In the genomic region with DNA sequence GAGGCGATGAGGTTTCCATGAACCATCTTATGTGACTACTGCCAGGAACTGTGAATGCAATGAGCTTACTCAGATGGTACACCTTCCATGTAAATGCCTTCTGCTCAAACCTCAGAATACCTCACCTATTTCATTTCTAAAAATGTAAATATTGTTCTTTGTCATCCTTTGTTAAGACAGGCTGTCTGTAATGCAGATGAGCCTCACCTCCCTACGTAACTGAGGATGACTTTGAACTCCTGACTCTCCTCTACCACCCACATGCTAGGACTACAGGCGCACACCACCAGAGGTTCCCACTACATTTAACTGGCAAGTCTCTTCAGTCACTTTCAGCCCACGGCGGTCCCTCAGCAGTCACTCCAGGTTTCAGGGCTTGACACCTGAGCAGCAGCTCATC, we compare ENCODE assay signal across 16 mouse cellular contexts. TPM values are rescaled to one million over a fixed set of nuclear protein-coding genes. Genes with fewer than 3 reads are reported as not detected.
DNase-seq lines count a peak whose midpoint lies in the region; ATAC-seq and TF ChIP-seq lines count a peak whose summit lies in the region.
"Had no signal": no experiment of that assay in that cellular context is flagged by ENCODE, and none has a peak within 500 bp of the region (broad histone marks: within the 10 kb centered on the region; RNA-seq: fewer than 3 reads in every experiment).

No protein-coding gene starts in this region.

- no peak for TF ChIP-seq CTCF in heart, postnatal 0 days (IDR thresholded peaks at IDR 0.05; ENCODE audit: low read depth)
- no peak for TF ChIP-seq CTCF in liver, postnatal 0 days (IDR thresholded peaks at IDR 0.05; ENCODE audit: low read depth)

- no peak for TF ChIP-seq EP300 in heart, postnatal 0 days (IDR thresholded peaks at IDR 0.05; ENCODE audit: low read depth)
- TF ChIP-seq EP300 in liver, postnatal 0 days (IDR thresholded peaks at IDR 0.05; ENCODE audit: low read depth) = no peak

- H3K9me3 ChIP-seq in heart, postnatal 0 days (replicated peaks; ENCODE audit: control insufficient read depth, low read length) = no peaks in the 10 kb centered on the region
- H3K9me3 ChIP-seq in heart, embryonic 11.5 days (replicated peaks; ENCODE audit: control insufficient read depth, low read length) = no peaks in the 10 kb centered on the region
- no peaks in the 10 kb centered on the region for H3K9me3 ChIP-seq in liver, postnatal 0 days (ENCODE audit: low read length)
- H3K9me3 ChIP-seq in liver, embryonic 11.5 days (ENCODE audit: control insufficient read depth, low read length) = no peaks in the 10 kb centered on the region
- H3K9me3 ChIP-seq: hindbrain, embryonic 12.5 days; liver, embryonic 15.5 days; midbrain, embryonic 13.5 days; neural tube, embryonic 13.5 days had no signal

- no peaks in the 10 kb centered on the region for H3K27me3 ChIP-seq in heart, postnatal 0 days (ENCODE audit: control insufficient read depth, insufficient read depth, low read length)
- H3K27me3 ChIP-seq in heart, embryonic 11.5 days (ENCODE audit: control insufficient read depth, insufficient read depth, low read length) = no peaks in the 10 kb centered on the region
- H3K27me3 ChIP-seq in liver, postnatal 0 days (ENCODE audit: insufficient read depth, low read length) = no peaks in the 10 kb centered on the region
- no peaks in the 10 kb centered on the region for H3K27me3 ChIP-seq in liver, embryonic 11.5 days (replicated peaks; ENCODE audit: control insufficient read depth, insufficient read depth, low read length)
- H3K27me3 ChIP-seq: hindbrain, embryonic 12.5 days; liver, embryonic 15.5 days; midbrain, embryonic 13.5 days; neural tube, embryonic 13.5 days; Patski had no signal

- H3K4me1 ChIP-seq in heart, postnatal 0 days (ENCODE audit: control insufficient read depth, insufficient read depth) = peaks cover 25% of the 10 kb centered on the region; the same call in 1 of the 2 replicates
- H3K4me1 ChIP-seq in heart, embryonic 11.5 days (ENCODE audit: control insufficient read depth, insufficient read depth, low read length) = 0 out of 2 replicates have a peak, but pooled peaks cover 3% of the 10 kb centered on the region
- H3K4me1 ChIP-seq in liver, postnatal 0 days (ENCODE audit: insufficient read depth) = peaks cover 21% of the 10 kb centered on the region; the same call in 1 of the 2 replicates
- H3K4me1 ChIP-seq in liver, embryonic 11.5 days (replicated peaks; ENCODE audit: control insufficient read depth, insufficient read depth, low read length) = peaks cover 4% of the 10 kb centered on the region
- H3K4me1 ChIP-seq in brown adipose tissue, adult 24 weeks (ENCODE audit: control insufficient read depth, insufficient read depth, insufficient read length, low read length) = peaks cover 42% of the 10 kb centered on the region

- H3K4me2 ChIP-seq in heart, postnatal 0 days (ENCODE audit: low read depth, low read length) = no peak overlapping the region
- no peak overlapping the region for H3K4me2 ChIP-seq in heart, embryonic 11.5 days
- H3K4me2 ChIP-seq in liver, postnatal 0 days (ENCODE audit: low read depth, low read length) = no peak overlapping the region
- no peak overlapping the region for H3K4me2 ChIP-seq in liver, embryonic 11.5 days
- H3K4me2 ChIP-seq: hindbrain, embryonic 12.5 days; liver, embryonic 15.5 days; midbrain, embryonic 13.5 days; neural tube, embryonic 13.5 days had no signal

- intact Hi-C loops in left cerebral cortex, postnatal 4 days (cut with DNase I) = loop anchor here (5.0 to 10.0 kb wide), 2 partner anchors 56 to 348 kb away; a partner anchor contains a TSS

- peak overlapping the region; percentile 28; the same call in 1 of the 2 replicates for H3K27ac ChIP-seq in heart, postnatal 0 days (ENCODE audit: low read depth)
- H3K27ac ChIP-seq in heart, embryonic 11.5 days (ENCODE audit: low read depth, low read length) = no peak overlapping the region
- peak overlapping the region; percentile 39; the same call in 1 of the 2 replicates for H3K27ac ChIP-seq in liver, postnatal 0 days (ENCODE audit: low read depth)
- no peak overlapping the region for H3K27ac ChIP-seq in liver, embryonic 11.5 days (ENCODE audit: low read depth, low read length)
- H3K27ac ChIP-seq in brown adipose tissue, adult 24 weeks (replicated peaks; ENCODE audit: low read depth, low read length) = peak overlapping the region; percentile 45
- H3K27ac ChIP-seq: hindbrain, embryonic 12.5 days; liver, embryonic 15.5 days; midbrain, embryonic 13.5 days; neural tube, embryonic 13.5 days had no signal

- 74% methylated on average over 5 of the region's 5 CpGs for WGBS in heart, postnatal 0 days
- 73% methylated on average over 5 of the region's 5 CpGs for WGBS in heart, embryonic 11.5 days (ENCODE audit: insufficient replicate concordance)
- WGBS in liver, postnatal 0 days (ENCODE audit: insufficient replicate concordance) = 83% methylated on average over 5 of the region's 5 CpGs
- 76% methylated on average over 5 of the region's 5 CpGs for WGBS in liver, embryonic 11.5 days

- no peak for ATAC-seq in heart, postnatal 0 days (ENCODE audit: insufficient read depth, low read depth)
- ATAC-seq in heart, embryonic 11.5 days (replicated peaks; ENCODE audit: insufficient number of reproducible peaks, low FRiP score, low TSS enrichment) = no peak
- no peak for ATAC-seq in liver, postnatal 0 days
- ATAC-seq in liver, embryonic 11.5 days (replicated peaks; ENCODE audit: low FRiP score) = no peak
- ATAC-seq: midbrain, embryonic 13.5 days; Patski had no signal

- no peak overlapping the region for H3K9ac ChIP-seq in heart, postnatal 0 days (replicated peaks; ENCODE audit: low read depth, low read length)
- H3K9ac ChIP-seq in heart, embryonic 11.5 days (ENCODE audit: low read depth, low read length) = no peak overlapping the region
- no peak overlapping the region for H3K9ac ChIP-seq in liver, postnatal 0 days (replicated peaks)
- no peak overlapping the region for H3K9ac ChIP-seq in liver, embryonic 11.5 days (ENCODE audit: low read depth, low read length)
- H3K9ac ChIP-seq: hindbrain, embryonic 12.5 days; liver, embryonic 15.5 days; midbrain, embryonic 13.5 days had no signal

- no peaks in the 10 kb centered on the region for H3K36me3 ChIP-seq in heart, postnatal 0 days (replicated peaks; ENCODE audit: control insufficient read depth, insufficient read depth, low read length)
- no peaks in the 10 kb centered on the region for H3K36me3 ChIP-seq in heart, embryonic 11.5 days (ENCODE audit: control insufficient read depth, insufficient read depth, low read length)
- no peaks in the 10 kb centered on the region for H3K36me3 ChIP-seq in liver, postnatal 0 days (replicated peaks; ENCODE audit: insufficient read depth, low read length)
- no peaks in the 10 kb centered on the region for H3K36me3 ChIP-seq in liver, embryonic 11.5 days (ENCODE audit: control insufficient read depth, insufficient read depth, low read length)
- H3K36me3 ChIP-seq: hindbrain, embryonic 12.5 days; liver, embryonic 15.5 days; midbrain, embryonic 13.5 days; neural tube, embryonic 13.5 days had no signal

- no peak for DNase-seq in heart, postnatal 0 days (ENCODE audit: low spot score)
- no peak for DNase-seq in liver, postnatal 0 days
- no peak for DNase-seq in liver, embryonic 11.5 days (ENCODE audit: low spot score)
- no peak for DNase-seq in left cerebral cortex, postnatal 4 days
- DNase-seq in retina, postnatal 1 day = no peak
- DNase-seq: adrenal gland, postnatal 14 days; cerebellum, adult 11-12 months; cerebellum, postnatal 36 days; kidney, adult 11 months had no signal

- H3K4me3 ChIP-seq in heart, postnatal 0 days (ENCODE audit: low read depth, low read length) = no peak overlapping the region
- H3K4me3 ChIP-seq in heart, embryonic 11.5 days (ENCODE audit: low read depth, low read length) = no peak overlapping the region
- no peak overlapping the region for H3K4me3 ChIP-seq in liver, postnatal 0 days (ENCODE audit: low read depth, low read length)
- H3K4me3 ChIP-seq in liver, embryonic 11.5 days (ENCODE audit: low read depth, low read length) = no peak overlapping the region
- no peak overlapping the region for H3K4me3 ChIP-seq in brown adipose tissue, adult 24 weeks (ENCODE audit: insufficient read depth, low read depth, low read length)
- H3K4me3 ChIP-seq: hindbrain, embryonic 12.5 days; liver, embryonic 15.5 days; midbrain, embryonic 13.5 days; neural tube, embryonic 13.5 days had no signal

RNA-seq across cellular contexts. Expression of a gene that starts 25.5 kb away (rescaled TPM):
- total RNA-seq in heart, postnatal 0 days (2014; rRNA removed; ENCODE audit: low replicate concordance) = 49.8 and 50.1 TPM in 2 replicates
- 21.4 TPM in 2 replicates for polyA plus RNA-seq in heart, postnatal 0 days (2015; fragmentation: Nextera tagmentation; extraction: Ambion mirVana)
- 10.6 and 12.7 TPM in 2 replicates for polyA plus RNA-seq in heart, embryonic 11.5 days (2014; fragmentation: Nextera tagmentation; extraction: Ambion mirVana)
- 7.0 and 7.9 TPM in 2 replicates for polyA plus RNA-seq in liver, postnatal 0 days (2015; fragmentation: Nextera tagmentation; extraction: Ambion mirVana)
- 6.1 and 6.7 TPM in 2 replicates for polyA plus RNA-seq in liver, embryonic 11.5 days (2014; fragmentation: Nextera tagmentation; extraction: Ambion mirVana)
- polyA plus RNA-seq in brown adipose tissue, adult 24 weeks (2012; ENCODE audit: insufficient read depth, insufficient read length, missing spikeins) = 37.2 and 41.9 TPM in 2 replicates
- 10 to 100 TPM; 66.3 to 70.5 TPM for total RNA-seq in left cerebral cortex, postnatal 4 days (2021)

Comparison
In these comparisons a context has a peak if more than half of its experiments do, and no peak if none do; other contexts are left out.
1. H3K27ac ChIP-seq: peak in heart, postnatal 0 days (single experiment), liver, postnatal 0 days (single experiment) and brown adipose tissue, adult 24 weeks (single experiment); none in heart, embryonic 11.5 days (single experiment) and liver, embryonic 11.5 days (single experiment).